Mouse (Mus musculus) ES-Bruce4 (cell line): Measurements from ENCODE around the gene Abca17.

Experiments used
- CTCF ChIP-seq: IDR thresholded peaks from one replicate; pipeline ENCODE4 v1.8.1; 2011; ENCODE audit warnings: low read depth, low read length
- EP300 ChIP-seq: IDR thresholded peaks from 2 replicates; pipeline ENCODE4 v1.6.1; 2011; ENCODE audit warnings: low read depth, low read length; ENCODE audit not compliant: insufficient read depth

- TF ChIP-seq EP300 (no peak), CTCF (no peak)
Observed at GRCm38 (mm10) chr17:24361291-24361690, 10.4 kb upstream of the Abca17 start.
